Mouse (Mus musculus) layer of hippocampus, adult 2 months (tissue): ENCODE data around the gene Nccrp1. TPM values are rescaled to one million over a fixed set of nuclear protein-coding genes. Genes with fewer than 3 reads are reported as not detected.
A peak's percentile ranks its signal among the peaks of the same experiment; 100 is the strongest.
"Not testable (repeated sequence)": the region's sequence is repeated elsewhere in the genome, so short reads cannot be mapped to it uniquely, and the experiment has no call there.

Source experiments
- DNase-seq, 2 experiments: peaks; one replicate each; pipeline ENCODE4 v3.0.0; 2022; ENCODE audit warnings: low spot score in 2 of 2
- H3K27ac ChIP-seq: fragments of 200-600 bp; 2 replicates; pipeline ENCODE4 v1.8.1; 2022
- H3K4me3 ChIP-seq: fragments of 200-600 bp; 2 replicates; pipeline ENCODE4 v1.8.1; 2022; ENCODE audit warnings: mild to moderate bottlenecking
- CTCF ChIP-seq: fragments of 200-600 bp; conservative IDR thresholded peaks from 2 replicates; pipeline ENCODE4 v1.8.1; 2022; ENCODE audit warnings: antibody characterized with exemption, mild to moderate bottlenecking, moderate library complexity
- total RNA-seq, 2 experiments: library from RNA; stranded (reverse); gene quantifications; 2 replicates each; pipeline ENCODE4 v1.2.3; 2021

Gene Nccrp1
- total RNA-seq, 2 experiments from 2014 or later, result 0.23 to 0.47 TPM

DNA sequence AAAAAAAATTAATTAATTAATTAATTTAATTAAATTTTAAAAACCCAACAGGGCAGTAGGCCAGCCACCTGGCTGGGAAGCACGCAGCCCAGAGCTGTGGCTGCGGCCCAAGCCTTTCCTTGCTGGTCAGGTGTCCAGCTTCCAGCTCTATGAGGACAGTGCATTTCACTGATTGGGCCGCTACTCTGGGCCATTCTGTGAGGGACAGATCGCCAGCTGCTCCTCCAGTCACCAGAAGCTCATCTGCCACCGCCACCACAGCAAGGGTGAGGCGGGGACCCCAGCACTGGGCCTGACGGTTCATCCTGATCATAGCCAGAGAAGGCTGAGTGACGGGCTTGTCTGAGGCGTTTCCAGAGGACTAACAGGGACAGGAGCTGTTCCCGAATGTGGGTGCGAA lies 14.9 kb upstream of the Nccrp1 start:
- no peak for DNase-seq
- H3K27ac ChIP-seq, result no peak overlapping the region
- no peak for TF ChIP-seq CTCF
- H3K4me3 ChIP-seq, result no peak overlapping the region

DNA sequence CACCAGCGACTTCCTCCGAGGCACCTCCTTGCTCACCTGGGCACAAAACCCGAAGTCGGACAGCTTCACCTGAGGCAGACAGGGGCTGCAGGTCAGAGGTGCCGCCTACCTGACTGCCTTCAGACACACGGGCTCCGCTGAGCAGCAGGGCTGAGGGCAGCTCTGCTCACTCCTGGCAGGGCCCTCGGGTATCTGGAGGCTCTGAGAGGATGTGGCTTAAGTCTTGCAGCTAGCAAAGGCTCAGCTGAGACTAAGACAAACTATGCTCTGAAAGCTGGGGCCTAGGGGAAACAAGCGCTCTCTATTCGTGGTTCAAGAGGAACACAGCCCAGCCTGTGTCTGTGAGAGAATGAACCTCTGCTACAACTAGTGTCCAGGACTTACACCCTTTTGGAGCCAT lies 13.8 kb upstream of the Nccrp1 start:
- no peak for DNase-seq
- Histone ChIP-seq H3K27ac (peak overlapping the region; percentile 51; the same call in 1 of the 2 replicates), H3K4me3 (no peak overlapping the region)
- no peak for TF ChIP-seq CTCF

DNA sequence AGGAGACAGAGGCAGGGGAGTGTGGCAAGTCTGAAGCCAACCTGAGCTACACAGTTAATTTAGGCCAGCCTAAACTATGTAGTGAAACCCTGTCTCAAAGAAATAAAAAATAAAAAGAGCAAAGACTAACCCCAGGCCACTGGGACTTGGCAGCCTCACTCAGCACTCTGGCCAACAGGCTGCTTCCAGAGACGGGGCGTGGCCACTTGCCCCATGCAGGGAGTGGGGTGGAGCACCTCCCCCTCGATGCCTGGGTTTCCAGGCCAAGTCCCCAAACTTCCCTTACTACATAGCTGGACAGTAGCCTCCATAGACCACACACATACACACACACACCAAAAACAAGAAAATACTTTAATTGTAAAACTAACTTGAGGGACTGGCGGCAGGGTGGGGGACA lies 11.4 kb upstream of the Nccrp1 start:
- Histone ChIP-seq H3K4me3 (no peak overlapping the region), H3K27ac (no peak overlapping the region)
- DNase-seq, result no peak
- TF ChIP-seq CTCF, result no peak

DNA sequence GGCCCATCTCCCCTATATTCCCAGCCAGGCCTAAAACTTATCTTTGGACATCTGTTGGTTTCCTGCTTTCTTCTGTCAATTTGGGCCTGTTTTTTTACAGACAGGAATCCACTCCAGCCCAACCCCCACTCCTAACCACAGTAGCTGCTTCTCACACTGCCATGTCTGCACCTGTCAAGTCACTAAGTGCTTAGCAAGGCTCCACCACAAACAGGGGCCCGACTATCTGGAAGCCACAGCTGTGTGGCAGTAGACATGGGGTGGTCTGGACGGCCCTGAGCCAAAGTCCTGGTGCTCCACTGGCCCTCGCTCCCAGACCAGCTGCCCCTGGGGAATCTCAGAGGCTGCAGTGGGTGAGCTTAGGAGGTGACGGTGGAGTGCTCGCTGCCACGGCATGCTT lies 10.7 kb upstream of the Nccrp1 start:
- DNase-seq, result no peak
- Histone ChIP-seq H3K4me3 (no peak overlapping the region), H3K27ac (no peak overlapping the region)
- TF ChIP-seq CTCF, result no peak

DNA sequence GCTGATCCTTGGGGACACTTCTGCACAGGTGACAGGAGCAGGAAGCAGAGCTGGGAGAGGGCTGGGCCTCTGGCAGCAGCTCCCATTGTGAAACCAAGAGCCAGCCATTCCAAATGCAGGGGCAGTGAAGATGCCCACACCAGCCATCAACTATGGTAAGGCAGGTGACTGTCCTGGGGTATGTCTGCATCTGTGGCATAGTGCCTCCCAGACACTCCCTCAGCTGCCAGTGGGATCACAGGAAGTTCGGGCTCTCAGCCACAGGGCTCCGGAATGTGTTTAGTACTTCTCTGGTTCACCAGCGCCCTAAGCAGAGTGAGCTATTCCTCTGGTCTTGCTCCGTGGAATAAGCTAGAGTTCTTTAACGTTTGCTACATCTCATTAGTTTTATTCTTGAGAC lies 10.0 kb upstream of the Nccrp1 start:
- no peak overlapping the region for H3K4me3 ChIP-seq
- no peak overlapping the region for H3K27ac ChIP-seq
- no peak for DNase-seq
- TF ChIP-seq CTCF, result no peak

DNA sequence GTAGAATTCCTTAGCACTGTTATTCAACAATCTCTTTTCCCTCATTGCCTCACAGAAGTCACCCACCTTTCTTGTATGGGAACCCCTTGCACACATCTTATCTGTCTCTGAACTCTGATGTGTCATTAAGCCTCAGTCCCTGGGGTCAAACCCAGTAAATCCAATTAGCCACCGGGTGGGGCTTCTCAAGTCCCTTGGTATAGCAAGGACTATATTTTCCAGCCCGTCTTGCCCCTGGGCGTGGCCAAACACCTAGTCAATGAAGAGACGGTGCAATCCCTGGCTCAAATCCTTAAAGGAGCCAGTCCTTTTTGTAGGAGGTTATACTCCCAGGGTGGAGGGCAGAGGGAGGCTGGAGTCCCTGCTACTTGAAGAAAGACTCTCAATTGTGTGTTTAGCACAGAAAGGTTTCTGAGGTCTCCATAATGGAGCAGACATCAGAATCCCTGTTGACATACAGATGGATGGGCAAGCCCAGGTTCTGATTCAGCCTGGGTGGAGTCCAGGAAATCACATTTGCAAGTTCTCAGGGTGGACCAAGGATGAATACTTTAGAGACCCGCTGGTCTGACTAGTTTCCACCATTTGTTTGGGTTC lies 9.0 kb upstream of the Nccrp1 start:
- DNase-seq, result no peak
- no peak overlapping the region for H3K27ac ChIP-seq
- TF ChIP-seq CTCF, result no peak
- no peak overlapping the region for H3K4me3 ChIP-seq

DNA sequence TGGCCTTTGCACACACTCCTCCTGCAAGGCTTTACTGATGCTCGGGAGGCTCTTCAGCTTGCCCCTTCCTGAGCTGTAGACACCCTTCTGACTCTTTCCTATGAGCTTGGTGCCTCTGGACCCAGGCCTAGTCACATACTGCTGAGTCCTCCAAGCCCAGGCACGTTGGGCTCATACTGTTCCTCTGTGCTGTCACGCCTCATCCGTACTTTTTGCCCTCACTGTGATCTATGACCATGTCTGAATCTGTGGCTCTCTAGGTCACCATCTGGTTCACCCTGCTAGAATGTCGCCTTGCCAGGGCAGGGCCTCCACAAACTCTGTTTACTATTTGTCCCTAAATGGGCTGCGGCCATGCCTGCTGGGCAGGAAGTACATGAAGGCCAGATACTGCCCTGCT lies 6.0 kb upstream of the Nccrp1 start:
- Histone ChIP-seq H3K27ac (no peak overlapping the region), H3K4me3 (no peak overlapping the region)
- no peak for TF ChIP-seq CTCF
- no peak for DNase-seq

DNA sequence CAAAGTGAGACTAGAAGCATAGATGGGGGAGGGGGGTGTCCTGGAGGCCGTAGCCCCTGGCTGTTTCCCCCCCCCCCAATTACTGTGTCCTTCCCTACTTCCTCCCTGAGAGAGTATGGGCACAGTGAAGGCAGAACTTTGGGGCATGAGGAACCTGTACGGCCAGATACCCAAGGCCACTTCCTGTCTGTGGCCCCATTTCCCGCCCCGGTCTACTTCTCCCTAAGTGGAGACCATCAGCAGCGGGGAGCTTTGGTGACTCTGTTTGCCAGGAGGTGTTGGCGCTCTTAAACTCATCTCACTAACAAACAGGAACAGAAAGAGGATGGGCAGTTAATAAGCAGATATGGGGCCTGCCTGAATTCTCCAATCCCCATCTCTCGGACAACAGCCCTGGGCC lies 574 bp upstream of the Nccrp1 start:
- DNase-seq, result no peak
- no peak overlapping the region for H3K27ac ChIP-seq
- H3K4me3 ChIP-seq, result no peak overlapping the region
- no peak for TF ChIP-seq CTCF

DNA sequence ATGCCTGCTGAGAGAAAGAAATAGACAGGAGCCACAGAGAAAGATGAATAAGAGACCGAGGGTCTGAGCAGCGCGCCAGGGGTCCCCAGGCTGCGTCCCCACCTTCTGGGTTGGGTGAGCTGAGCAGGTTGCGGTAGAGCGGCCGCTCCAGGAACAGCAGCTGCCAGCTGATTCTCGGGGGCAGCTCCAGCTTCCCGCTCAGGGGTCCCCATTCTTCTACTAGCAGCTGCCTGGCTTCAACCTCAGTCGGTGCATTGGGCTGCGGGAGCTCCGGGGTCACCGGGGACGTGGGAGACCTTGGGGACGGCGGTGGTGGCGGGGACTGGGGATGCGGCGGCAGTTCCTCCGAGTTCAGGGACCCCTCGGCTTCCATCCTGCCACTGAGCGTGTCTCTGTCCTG lies 405 bp downstream of the Nccrp1 start:
- Histone ChIP-seq H3K27ac (no peak overlapping the region), H3K4me3 (peak overlapping the region; percentile 20; the same call in 1 of the 2 replicates)
- no peak for TF ChIP-seq CTCF
- DNase-seq, result no peak

DNA sequence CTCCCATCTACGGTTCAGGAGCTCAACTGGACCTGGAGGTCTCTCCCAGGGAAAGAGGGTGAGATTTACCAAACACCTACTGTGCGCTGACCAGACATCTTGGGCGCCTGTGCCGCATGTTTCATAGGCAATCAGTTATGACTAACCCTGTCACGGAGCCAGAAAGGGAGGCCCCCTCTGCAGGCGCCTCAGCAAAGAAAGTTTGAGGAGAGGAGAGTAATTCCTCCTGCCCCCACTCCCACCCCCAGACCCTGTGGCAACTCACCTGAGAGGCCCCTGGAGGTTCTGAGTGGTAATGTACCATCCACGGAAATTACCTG lies 1.2 kb downstream of the Nccrp1 start:
- no peak overlapping the region for H3K27ac ChIP-seq
- DNase-seq, result no peak
- H3K4me3 ChIP-seq, result no peak overlapping the region
- TF ChIP-seq CTCF, result no peak

DNA sequence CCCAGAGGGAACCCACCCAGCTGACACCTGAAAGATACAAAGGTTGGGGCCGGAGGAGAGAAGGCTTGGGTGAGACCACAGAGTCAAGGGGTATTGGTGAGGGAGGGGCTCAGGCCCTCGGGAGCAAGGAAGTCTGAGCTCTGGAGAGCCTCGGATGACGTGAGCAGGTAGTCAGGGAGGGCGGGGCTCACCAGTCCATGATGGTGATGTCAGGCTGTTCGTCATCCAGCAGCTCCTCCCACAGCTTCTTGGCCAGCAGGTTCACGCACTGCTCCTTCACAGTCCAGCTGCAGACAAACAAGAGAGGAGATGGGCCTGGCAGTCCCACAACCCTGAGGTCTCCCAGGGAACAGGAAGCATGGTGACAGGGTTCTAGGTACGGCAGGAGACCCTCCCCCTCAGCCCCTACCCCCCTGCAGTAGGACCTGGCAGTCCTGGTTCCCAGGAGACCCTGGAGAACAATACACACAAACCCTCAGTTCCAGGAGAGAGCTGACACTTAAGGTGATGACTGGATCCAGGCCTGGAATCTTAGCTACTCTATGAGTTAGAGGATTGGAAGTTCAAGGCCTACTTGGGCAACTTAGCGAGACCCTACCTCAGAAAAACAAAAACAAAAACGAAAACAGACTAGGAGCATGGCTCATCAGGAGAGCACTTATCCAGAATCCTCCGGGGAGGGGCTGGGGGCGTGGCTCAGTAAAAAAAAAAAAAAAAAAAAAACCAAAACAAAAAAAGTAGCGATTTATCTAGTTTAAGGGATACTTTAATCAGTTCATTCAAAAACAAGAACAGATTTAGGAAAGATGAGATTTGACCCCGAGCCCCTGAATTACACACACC lies 1.8 kb downstream of the Nccrp1 start:
- no peak for DNase-seq
- H3K4me3 ChIP-seq, result no peak overlapping the region
- TF ChIP-seq CTCF, result no peak
- no peak overlapping the region for H3K27ac ChIP-seq

DNA sequence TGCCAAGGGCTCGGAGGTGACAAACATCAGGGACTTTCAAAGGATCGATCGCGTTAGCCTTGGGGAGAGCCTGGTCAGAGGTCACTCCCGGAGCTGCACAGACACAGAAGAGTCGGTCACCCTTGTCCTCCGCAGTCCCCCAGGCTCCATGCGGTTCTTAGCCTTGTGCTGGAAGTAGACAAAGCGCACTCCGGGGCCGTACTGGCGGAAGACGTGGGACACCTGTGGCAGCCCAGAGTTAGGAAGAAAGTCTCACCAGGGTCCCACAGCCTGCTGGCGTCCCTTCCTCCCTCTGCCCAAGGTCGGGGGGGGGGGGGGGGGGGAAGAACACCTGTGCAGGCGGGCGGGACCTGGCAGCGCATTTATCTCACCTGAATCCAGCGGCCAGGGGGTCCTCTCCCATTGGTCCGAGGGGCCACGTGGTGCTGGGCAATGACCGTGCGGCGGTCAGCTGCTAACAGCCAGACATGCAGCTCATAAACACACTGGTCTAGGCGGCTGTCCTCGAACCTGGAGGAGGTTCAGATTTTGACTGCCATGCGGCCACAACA lies 2.9 kb downstream of the Nccrp1 start:
- Histone ChIP-seq H3K4me3 (no peak overlapping the region), H3K27ac (no peak overlapping the region)
- DNase-seq, result no peak
- TF ChIP-seq CTCF, result no peak

DNA sequence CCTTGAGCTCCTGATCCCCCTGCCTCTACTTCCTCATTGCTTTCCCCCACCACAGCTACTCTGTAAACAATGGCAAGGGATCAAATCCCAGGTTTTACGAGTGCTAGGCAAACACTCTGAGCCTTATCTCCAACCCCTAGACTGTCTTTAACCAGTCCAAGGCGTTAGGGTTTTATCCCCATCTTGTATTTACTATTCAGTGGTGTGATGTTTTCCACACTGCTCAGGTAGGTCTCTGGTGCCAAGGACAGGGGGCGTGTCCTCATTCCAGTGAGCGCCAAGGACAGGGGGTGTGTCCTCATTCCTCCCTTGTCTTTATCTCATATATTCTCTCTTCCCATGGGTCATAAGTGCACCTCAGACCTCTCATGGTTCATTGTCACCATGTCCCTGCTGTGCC lies 6.5 kb downstream of the Nccrp1 start, which contains the start of gene Sycn:
TSS of gene Sycn (plus strand) at position 360 of the 400 bp plus-strand sequence.
- Histone ChIP-seq H3K27ac (no peak within 1 kb of the TSS), H3K4me3 (no peak within 1 kb of the TSS)
- DNase-seq, result no peak
- no peak for TF ChIP-seq CTCF

DNA sequence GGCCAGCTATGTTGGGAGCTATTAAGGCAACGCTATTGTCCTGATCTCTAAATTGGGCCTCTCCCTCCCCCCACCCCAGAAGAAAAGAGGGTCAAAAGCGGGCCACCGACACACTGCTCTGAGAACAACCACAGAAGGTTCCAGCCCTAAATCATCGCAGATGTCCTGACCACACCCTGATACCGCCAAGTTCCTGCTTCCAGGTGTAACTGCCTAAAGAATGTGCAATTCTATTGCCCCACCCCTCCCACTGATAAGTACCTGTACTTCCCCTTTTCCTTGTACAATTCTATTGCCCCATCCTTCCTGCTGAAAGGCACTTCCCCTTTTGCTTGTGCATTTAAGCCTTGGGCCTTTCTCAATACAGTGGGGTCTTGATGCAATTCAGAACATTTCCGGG lies 8.2 kb downstream of the Nccrp1 start:
- DNase-seq, H3K4me3 ChIP-seq, H3K27ac ChIP-seq: not testable (repeated sequence)
